In the genomic region with DNA sequence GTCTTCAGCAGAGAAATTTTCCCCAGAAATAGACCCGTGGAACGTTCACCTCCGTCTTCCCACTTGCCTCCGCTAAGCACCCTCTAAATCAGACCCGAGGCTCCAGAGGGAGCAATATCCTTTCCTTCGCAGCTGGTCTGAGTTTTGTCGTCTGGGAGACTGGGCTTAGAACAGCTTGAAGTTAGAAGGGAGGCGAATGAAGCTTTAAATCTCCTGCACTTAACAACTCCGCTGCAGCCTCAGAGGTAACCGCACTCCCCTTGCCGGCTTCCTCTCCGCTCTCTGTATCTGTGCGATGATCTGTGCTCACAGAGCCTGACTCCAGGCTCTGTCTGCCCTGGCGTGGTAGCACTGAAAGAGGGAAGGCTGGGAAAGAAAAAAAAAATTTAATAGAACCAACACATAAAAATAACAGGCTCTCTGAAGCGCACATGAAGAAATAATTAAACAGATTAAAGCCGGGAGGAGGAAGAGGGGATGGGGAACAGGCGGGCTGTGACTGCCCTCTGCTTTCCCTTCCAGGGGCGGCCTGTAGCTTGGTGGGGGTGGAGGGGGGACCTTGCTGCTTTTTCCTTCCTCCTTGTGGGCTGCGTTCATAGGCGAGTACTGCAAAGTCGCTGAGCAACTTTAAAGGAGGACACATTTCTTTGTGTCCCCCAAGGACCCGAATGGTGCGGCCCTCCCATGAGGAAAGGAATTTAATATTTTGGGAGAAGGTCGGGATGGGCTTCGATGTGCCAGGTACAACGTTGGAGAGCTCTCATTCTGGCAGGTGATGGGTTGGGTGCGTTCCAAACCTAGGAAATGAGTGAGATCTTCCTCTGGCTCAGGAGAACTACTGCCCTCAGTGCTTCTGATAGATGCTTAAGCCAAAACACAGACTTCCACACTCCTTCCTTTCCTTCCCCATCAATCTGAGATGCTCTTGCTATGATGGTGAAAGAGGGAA, we compare ENCODE assay signal across 9 mouse cellular contexts.
DNase-seq lines count a peak whose midpoint lies in the region; ATAC-seq and TF ChIP-seq lines count a peak whose summit lies in the region.
"Had no signal": no experiment of that assay in that cellular context is flagged by ENCODE, and none has a peak within 500 bp of the region (broad histone marks: within the 10 kb centered on the region; RNA-seq: fewer than 3 reads in every experiment).

No protein-coding gene starts in this region.

- TF ChIP-seq POLR2A in cerebellum, adult 2 months (IDR thresholded peaks at IDR 0.05; ENCODE audit: borderline replicate concordance, insufficient read depth, low read length), result no peak

- no peaks in the 10 kb centered on the region for H3K27me3 ChIP-seq in cerebellum, adult 2 months (ENCODE audit: control insufficient read depth, insufficient read depth, low read length)
- H3K27me3 ChIP-seq in liver, embryonic 16.5 days (ENCODE audit: control insufficient read depth, insufficient read depth, low read depth, low read length), result peaks cover 14% of the 10 kb centered on the region

- H3K4me3 ChIP-seq in cerebellum, adult 2 months (replicated peaks; ENCODE audit: insufficient read depth, low read depth, low read length), result peak overlapping the region; percentile 9
- H3K4me3 ChIP-seq in liver, embryonic 16.5 days (ENCODE audit: low read depth, low read length), result no peak overlapping the region
- H3K4me3 ChIP-seq: erythroblast, embryonic 14.5 days had no signal

- no peak for TF ChIP-seq CTCF in cerebellum, adult 2 months (IDR thresholded peaks at IDR 0.05; ENCODE audit: borderline replicate concordance, insufficient read depth, low read depth, low read length)

- no peak overlapping the region for H3K9ac ChIP-seq in liver, embryonic 16.5 days (ENCODE audit: low read depth, low read length)

- no peaks in the 10 kb centered on the region for H3K9me3 ChIP-seq in liver, embryonic 16.5 days (replicated peaks; ENCODE audit: control insufficient read depth, low read length)

- peak overlapping the region; percentile 17; the same call in 1 of the 2 replicates for H3K4me2 ChIP-seq in liver, embryonic 16.5 days (ENCODE audit: low read depth, low read length)

- H3K36me3 ChIP-seq in liver, embryonic 16.5 days (ENCODE audit: control insufficient read depth, insufficient read depth), result no peaks in the 10 kb centered on the region

- DNase-seq in heart, adult 11 months, result peak; percentile 92
- DNase-seq in heart, adult 8-10 months (ENCODE audit: low spot score), result no peak
- DNase-seq in cerebellum, adult 2 months, result peak; percentile 52 to 61
- peak; percentile 75 for DNase-seq in forelimb bud, embryonic 11.5 days (ENCODE audit: low read depth, low spot score)
- peak; percentile 47 for DNase-seq in thymus, postnatal 0 days (ENCODE audit: low spot score)
- DNase-seq in ovary, adult 18-20 months (ENCODE audit: low spot score), result no peak
- DNase-seq in lung, postnatal 25 days (ENCODE audit: low spot score), result no peak

- peaks cover 14% of the 10 kb centered on the region for H3K4me1 ChIP-seq in cerebellum, adult 2 months (ENCODE audit: control insufficient read depth, insufficient read depth, low read length)
- no peaks in the 10 kb centered on the region for H3K4me1 ChIP-seq in liver, embryonic 16.5 days (ENCODE audit: control insufficient read depth, low read depth, low read length)

- no peak for ATAC-seq in liver, embryonic 16.5 days (ENCODE audit: low read depth)

- peak overlapping the region; percentile 65; the same call in 1 of the 2 replicates for H3K27ac ChIP-seq in cerebellum, adult 2 months (ENCODE audit: insufficient read depth, low read length)
- no peak overlapping the region for H3K27ac ChIP-seq in liver, embryonic 16.5 days (ENCODE audit: low read length)

- WGBS in cerebellum, adult 2 months, result 31% methylated on average over 27 of the region's 27 CpGs
- 4% methylated on average over 27 of the region's 27 CpGs for WGBS in liver, embryonic 16.5 days (ENCODE audit: insufficient replicate concordance)

Comparison
In these comparisons a context has a peak if more than half of its experiments do, and no peak if none do; other contexts are left out.
1. DNase-seq: peak in heart, adult 11 months (single experiment), cerebellum, adult 2 months (2 of 2), forelimb bud, embryonic 11.5 days (single experiment) and thymus, postnatal 0 days (single experiment); none in heart, adult 8-10 months (single experiment), ovary, adult 18-20 months (single experiment) and lung, postnatal 25 days (single experiment).